Mouse (Mus musculus) left cerebral cortex, adult 8-10 months (tissue): ENCODE measurements at regions not wholly inside any gene's neighbourhood (a gene's known extent, or its start where the extent isn't known, plus 50 kb on each side); places are given as distances from the start of the nearest gene placed in this dataset.

ENCODE experiments used
- DNase-seq, 2 experiments: peaks; one replicate each; pipeline ENCODE4 v3.0.0; 2022; ENCODE audit warnings: low spot score in 2 of 2

DNA sequence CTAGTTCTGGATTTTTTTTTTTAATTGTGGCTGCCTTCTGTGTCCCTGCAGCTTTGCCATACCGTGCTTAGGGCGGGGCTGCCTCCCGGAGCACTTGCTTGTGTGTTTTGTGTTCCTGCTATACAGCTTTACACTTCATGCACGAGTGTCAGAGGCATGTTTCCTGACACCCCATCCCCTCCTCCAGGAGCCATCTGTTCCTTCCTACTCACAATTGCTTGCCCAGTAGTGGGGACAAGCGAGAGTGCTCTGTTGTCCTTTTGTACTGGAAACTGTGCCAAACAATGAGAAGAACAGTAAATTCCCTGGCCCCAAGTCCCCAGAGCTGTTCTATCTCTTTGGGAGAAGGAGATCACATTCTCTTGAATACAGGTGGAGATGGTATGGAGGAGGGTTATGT lies 53.5 kb downstream of the Csf2 start:
- DNase-seq, result peak in 1 of 2 experiments; percentile 18

DNA sequence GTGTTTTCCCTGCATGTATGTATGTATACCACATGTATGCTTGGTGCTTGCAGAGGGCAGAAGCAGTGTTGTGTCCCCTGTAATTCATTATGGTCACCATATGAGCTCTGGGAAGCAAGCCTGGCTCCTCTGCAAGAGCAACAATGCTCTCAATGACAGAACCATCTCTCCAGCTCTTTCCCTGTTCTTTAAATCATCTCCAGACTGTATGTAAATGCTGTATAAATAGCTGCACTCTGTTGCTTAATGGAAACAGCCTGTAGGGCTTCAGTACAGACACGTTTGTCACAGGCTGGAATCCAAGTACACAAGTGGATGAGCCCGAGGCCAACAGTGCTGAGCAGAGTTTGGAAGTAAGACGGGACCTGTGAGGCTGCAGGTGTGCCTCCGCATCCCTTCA lies 54.7 kb downstream of the Csf2 start:
- no peak for DNase-seq

DNA sequence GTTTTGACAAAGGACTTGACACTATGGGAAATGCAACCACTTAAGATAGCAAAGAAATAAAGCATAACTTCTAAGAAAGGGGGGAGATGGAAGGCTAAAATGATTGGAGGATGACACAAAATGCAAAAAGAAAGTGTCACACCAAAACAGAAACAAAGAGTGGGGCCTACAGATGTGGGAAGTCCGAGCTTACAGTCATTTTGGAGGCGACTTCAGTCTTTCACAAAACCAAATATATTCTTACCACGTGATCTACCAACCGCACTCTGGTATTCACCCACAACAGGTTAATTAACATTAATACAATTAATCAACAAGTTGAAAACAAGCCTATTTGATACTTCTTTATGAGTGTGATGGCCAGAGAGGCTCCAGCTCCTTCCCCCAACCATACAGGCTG lies 57.2 kb downstream of the Csf2 start:
- no peak for DNase-seq

DNA sequence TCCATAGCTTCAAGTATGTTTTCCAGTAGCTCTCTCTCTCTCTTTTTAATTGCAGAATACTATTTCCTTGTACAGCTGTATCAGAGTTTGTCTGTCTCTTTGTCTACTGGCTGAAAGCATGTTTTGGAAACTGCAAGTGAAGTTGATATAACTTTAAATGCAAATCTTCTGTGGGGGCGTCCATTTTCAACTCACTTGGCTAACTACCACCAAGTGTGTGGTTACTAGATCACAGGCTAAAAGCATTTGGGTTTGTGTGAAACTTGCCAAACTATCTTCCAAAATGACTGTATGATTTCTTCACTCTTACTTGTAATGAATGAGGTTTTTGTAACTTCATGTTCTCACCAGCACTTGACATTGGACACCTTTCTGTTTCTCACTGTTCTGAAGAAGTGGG lies 61.6 kb downstream of the Csf2 start:
- no peak for DNase-seq

DNA sequence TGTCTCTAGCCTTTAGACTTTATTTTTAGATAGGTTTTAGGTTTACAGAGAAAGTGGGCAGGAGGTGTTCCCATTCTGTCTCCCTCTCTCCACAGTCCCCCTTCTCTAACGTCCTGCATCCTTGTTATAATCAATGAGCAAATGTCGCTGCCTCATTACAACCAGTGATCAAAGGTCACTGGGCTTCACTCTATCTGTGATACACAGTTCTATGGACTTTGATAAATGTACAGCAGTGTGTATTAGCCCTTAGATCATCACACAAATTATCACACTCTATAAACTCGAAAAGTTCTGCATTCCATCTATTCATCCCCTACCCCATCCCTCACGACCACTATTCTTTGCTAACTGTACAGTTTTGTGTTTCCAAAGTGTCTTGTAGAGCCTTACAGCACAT lies 62.1 kb downstream of the Csf2 start:
- no peak for DNase-seq

DNA sequence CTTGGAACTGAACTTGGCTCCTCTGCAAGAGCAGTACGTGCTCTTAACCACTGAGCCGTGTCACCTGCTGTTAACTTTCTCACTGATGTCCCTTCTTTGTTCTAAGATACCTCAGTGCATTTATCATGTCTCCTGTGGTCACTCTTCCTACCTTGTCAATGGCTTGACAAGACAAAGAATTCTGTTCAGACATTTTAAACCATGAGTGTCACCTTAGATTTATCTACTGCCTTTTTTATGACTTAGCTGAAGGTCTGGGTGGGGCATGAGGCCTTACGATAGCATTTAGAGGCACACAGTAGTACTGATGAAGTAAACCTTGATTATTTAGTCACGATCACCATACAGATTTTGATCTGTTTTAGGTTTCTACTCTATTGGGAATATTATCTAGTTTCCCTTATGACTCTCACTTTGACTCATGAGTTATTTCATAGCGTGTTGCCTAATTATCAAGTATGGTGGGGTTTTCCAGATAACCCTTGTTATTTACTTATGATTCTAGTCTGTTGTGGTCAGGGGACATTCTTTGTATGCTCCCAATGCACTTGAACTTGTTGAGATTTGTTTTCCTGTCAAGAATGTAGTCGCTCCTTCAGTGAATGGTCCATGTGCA lies 63.6 kb downstream of the Csf2 start:
- no peak for DNase-seq

DNA sequence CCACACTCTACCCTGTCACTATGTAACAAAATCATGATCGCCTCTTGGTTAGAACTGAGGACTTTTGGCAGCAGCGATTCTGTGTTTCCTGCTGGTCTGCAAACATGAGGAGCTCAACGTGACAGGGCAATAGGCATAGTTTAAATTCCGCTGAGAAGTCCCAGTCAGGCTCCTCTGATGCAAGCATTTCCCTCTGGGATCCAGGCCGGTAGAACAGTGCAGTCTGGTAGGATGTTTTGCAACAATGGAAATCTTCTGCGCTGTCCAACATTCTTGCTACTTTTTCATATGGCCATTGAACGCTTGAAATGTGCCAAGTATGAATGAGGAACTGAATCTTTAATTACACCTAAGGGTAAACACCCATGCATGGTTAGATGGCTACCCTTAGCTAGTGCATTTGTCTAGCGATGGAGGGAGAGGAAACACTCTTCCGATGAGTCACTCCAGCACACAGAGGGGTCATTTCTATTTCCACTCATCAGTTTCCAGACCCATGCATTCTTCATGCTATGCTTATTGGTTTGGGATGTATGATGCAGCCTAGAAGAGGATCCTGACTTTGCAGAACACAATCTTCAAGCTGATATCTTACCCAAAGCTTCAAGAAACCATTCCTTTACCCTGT lies 67.7 kb downstream of the Csf2 start:
- DNase-seq, result no peak
